Mouse (Mus musculus) small intestine, adult 2 months (tissue): ENCODE measurements around the gene Amn1. TPM values are rescaled to one million over a fixed set of nuclear protein-coding genes. Genes with fewer than 3 reads are reported as not detected.

ENCODE experiments used
- H3K27ac ChIP-seq: fragments of 200-500 bp; 2 replicates; pipeline ENCODE4 v1.5.1; 2012; ENCODE audit warnings: low read depth, low read length, control low read depth, inconsistent platforms; ENCODE audit not compliant: insufficient read depth
- H3K27me3 ChIP-seq: fragments of 200-500 bp; 2 replicates; pipeline ENCODE4 v1.6.1; 2012; ENCODE audit warnings: mild to moderate bottlenecking, moderate library complexity, low read length, inconsistent platforms; ENCODE audit not compliant: control insufficient read depth, insufficient read depth
- H3K36me3 ChIP-seq: fragments of 200-500 bp; 2 replicates; pipeline ENCODE4 v1.6.1; 2012; ENCODE audit warnings: mild to moderate bottlenecking, low read length, control low read depth, inconsistent platforms; ENCODE audit not compliant: control insufficient read depth, insufficient read depth
- H3K4me1 ChIP-seq: fragments of 200-500 bp; 2 replicates; pipeline ENCODE4 v1.6.1; 2012; ENCODE audit warnings: low read length, inconsistent platforms, mixed read lengths; ENCODE audit not compliant: control insufficient read depth, insufficient read depth, insufficient read length
- H3K4me3 ChIP-seq: fragments of 200-500 bp; 2 replicates; pipeline ENCODE4 v1.5.1; 2012; ENCODE audit warnings: low read depth, mild to moderate bottlenecking, control low read depth, inconsistent platforms, low read length, moderate library complexity
- CTCF ChIP-seq: fragments of 200-500 bp; IDR thresholded peaks from 2 replicates; pipeline ENCODE4 v1.5.1; 2012; ENCODE audit warnings: low read depth, mild to moderate bottlenecking, control low read depth, inconsistent platforms, low read length, moderate library complexity, mixed read lengths; ENCODE audit not compliant: insufficient replicate concordance, insufficient read length; ENCODE audit errors: extremely low read depth
- POLR2A ChIP-seq: fragments of 200-500 bp; IDR thresholded peaks from 2 replicates; pipeline ENCODE4 v1.6.1; 2012; ENCODE audit warnings: low read depth, mild to moderate bottlenecking, control low read depth, inconsistent platforms, low read length, moderate library complexity
- WGBS: fragments of 180-500 bp; shearing (Covaris S2); methylation state at CpG from one replicate; pipeline ENCODE4 v1.1.7; 2018; 5-methylcytosine and 5-hydroxymethylcytosine counted together
- polyA plus RNA-seq: library from polyadenylated mRNA; depleted of rRNA; stranded (reverse); fragments of >200 nt; gene quantifications from 2 replicates; pipeline ENCODE4 v1.2.3, GENCODE M21; 2012

Amn1 gene
- polyA plus RNA-seq, 1 experiment: 4.0 TPM

DNA sequence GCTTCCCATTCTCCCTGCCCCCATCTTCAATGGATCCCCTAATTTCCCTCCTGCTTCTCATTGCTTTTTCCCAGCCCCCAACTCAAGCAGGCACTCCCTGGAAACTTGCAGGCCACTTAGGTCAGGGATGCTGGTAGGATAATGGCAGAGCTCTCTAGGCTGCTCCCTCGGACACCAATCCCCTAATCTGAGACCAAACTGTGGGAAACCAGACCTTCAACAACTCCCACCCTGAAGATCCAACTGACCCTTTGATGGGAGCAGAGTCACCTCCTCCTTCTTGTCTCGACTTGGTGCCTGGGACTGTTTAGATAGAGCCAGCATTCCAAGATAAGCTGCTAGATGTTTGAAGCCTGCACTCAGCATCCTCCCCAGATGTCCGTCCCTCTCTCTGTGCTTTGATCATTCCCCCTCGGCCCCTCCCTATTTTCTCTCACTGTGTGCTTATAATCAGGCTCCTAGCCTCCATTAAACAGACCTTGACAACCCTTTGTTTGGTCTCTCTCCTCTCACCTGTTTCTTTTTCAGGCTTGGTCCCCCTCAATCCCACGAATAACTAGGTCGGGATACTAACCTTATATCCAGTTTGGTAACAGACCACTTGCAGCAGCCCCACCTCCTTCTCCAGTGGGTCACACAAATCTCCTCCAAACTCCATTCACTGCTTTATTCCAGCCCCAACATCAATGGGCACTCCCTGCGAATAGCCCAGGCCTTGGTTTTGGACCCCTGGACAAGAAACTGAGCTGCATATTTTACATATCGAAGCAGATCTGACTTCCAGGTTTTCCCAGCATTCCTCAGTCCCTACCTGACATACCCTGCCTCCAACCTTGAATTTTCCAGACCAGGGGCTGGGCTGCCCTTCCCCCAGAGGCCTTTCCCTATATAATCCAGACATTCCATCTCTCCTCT is 34.1 kb downstream of the Amn1 start:
- Histone ChIP-seq H3K4me3 (no peak overlapping the region), H3K4me1 (peaks cover 22% of the 10 kb centered on the region), H3K27ac (peak overlapping the region; percentile 84), H3K36me3 (peaks cover 11% of the 10 kb centered on the region), H3K27me3 (no peaks in the 10 kb centered on the region)
- TF ChIP-seq CTCF (no peak), POLR2A (no peak)
- WGBS: 17% methylated on average over 8 of the region's 8 CpGs

DNA sequence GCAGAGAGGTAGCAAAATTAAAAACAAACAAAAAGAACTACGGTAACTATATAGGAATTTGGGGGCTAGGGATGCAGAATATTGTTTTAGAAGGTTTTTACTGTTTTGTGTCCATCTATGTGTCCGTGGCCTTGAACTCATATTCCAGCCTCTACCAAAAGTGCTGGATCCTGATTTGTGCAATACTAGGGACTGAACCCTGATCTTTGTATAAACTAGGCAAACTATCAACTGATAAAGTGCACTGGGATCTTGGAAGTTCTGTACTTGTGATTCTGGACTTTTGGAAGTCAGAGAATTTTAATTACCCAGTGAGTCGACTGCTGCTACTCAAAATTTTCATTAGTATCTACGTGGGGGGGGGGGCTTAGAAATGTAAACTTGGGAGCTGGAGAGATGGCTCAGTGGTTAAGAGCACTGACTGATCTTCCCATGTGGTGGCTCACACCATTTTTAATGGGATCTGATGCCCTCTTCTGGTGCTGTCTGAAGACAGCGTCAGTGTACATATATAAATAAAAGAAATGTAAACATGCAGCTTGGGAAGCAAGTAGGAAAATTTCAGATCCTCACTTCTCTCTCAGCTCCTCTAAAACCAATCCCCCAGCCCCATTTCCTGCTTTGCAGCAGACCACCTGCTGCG is 34.9 kb downstream of the Amn1 start:
- WGBS: 29% methylated on average over 6 of the region's 6 CpGs
- Histone ChIP-seq H3K27ac (peak overlapping the region; percentile 84), H3K4me3 (no peak overlapping the region), H3K36me3 (peaks cover 9% of the 10 kb centered on the region), H3K27me3 (no peaks in the 10 kb centered on the region), H3K4me1 (peaks cover 25% of the 10 kb centered on the region)
- TF ChIP-seq CTCF (no peak), POLR2A (no peak)

DNA sequence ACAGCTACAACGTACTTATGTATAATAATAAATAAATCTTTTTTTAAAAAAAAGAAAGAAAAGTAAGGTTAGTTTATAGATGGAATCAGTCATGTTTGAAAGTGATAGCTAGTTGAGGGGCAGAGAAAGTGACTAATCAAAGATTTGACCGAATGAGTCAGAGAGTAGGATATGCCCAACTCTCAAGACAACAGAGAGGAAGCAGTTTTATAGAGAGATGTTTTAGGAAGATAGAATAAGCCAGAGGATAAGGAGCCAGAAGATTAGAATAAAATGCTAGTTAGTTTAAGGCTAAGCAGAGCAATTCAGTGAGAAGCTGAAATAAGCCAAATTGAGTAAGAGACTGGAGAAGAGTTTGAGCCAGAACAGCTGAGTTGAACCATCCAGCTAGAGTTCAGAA is 36.4 kb downstream of the Amn1 start:
- peaks cover 25% of the 10 kb centered on the region for H3K4me1 ChIP-seq
- no peaks in the 10 kb centered on the region for H3K27me3 ChIP-seq
- no peak overlapping the region for H3K27ac ChIP-seq
- H3K36me3 ChIP-seq: peaks cover 9% of the 10 kb centered on the region
- no peak overlapping the region for H3K4me3 ChIP-seq
- TF ChIP-seq CTCF (no peak), POLR2A (no peak)
- 86% methylated on average over 2 of the region's 2 CpGs for WGBS

DNA sequence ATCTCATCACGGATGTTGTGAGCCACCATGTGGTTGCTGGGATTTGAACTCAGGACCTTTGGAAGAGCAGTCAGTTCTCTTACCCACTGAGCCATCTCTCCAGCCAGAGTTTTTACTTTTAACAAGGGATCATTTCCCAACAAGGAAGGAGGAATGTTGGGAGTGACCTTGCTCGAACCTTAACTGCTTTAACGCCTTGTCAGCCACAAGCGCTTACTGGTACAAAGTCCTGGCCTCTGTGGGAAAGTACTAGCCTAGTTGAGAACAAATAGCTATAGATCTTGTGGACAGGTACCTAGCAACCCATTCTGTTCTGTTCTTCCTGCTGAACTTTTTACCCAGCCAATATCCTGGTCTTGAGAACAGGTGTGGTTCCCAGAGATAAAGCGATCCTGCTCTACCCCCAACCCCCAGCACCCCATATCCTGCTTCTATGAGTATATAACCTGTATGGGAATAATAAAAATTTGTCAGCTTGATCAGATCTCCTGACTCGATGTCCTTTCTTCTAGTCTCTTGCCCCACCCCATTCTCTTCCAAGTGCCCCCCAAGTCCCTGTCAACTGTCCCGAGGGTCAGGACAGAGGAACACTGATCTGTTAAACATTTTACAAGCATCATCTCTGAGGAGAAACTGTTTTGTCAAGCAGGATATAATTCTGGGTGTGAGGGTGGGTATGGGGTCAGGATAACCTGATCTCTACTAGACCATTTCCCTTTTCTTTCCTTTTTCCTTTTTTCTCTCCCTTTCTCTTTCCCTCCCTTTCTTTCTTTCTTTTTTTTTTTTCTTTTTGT is 39.9 kb downstream of the Amn1 start:
- H3K4me3 ChIP-seq: no peak overlapping the region
- TF ChIP-seq POLR2A (no peak), CTCF (no peak)

DNA sequence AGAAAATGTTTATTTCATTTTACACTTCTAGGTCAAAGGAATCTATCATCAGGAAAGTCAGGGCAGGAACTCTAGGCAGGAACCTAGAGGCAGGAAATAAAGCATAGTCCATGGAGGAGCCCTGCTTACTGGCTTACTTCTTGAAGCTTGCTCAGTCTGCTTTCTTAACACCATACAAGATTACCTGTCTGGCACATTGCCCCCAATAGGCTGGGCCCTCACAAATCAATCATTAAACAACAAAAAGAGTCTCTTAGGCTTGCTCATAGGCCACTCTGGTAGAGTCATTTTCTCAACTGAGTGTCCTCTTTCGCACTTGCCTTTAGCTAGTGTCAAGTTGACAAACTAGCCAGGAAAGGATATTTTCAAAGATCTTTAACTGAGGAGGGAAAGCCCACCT is 43.4 kb downstream of the Amn1 start:
- peaks cover 14% of the 10 kb centered on the region for H3K36me3 ChIP-seq
- H3K4me1 ChIP-seq: peaks cover 8% of the 10 kb centered on the region; the same call in 1 of the 2 replicates
- H3K4me3 ChIP-seq: no peak overlapping the region
- 74% methylated on average over 1 of the region's 1 CpGs for WGBS
- no peaks in the 10 kb centered on the region for H3K27me3 ChIP-seq
- peak overlapping the region; percentile 53 for H3K27ac ChIP-seq
- TF ChIP-seq CTCF: no peak
- TF ChIP-seq POLR2A: no peak

More for the DNA sequence above, 39.9 kb downstream of the Amn1 start:
- peak overlapping the region; percentile 100 for H3K27ac ChIP-seq
- WGBS: 27% methylated on average over 7 of the region's 7 CpGs
- H3K4me1 ChIP-seq: peaks cover 8% of the 10 kb centered on the region
- no peaks in the 10 kb centered on the region for H3K27me3 ChIP-seq
- peaks cover 18% of the 10 kb centered on the region for H3K36me3 ChIP-seq

DNA sequence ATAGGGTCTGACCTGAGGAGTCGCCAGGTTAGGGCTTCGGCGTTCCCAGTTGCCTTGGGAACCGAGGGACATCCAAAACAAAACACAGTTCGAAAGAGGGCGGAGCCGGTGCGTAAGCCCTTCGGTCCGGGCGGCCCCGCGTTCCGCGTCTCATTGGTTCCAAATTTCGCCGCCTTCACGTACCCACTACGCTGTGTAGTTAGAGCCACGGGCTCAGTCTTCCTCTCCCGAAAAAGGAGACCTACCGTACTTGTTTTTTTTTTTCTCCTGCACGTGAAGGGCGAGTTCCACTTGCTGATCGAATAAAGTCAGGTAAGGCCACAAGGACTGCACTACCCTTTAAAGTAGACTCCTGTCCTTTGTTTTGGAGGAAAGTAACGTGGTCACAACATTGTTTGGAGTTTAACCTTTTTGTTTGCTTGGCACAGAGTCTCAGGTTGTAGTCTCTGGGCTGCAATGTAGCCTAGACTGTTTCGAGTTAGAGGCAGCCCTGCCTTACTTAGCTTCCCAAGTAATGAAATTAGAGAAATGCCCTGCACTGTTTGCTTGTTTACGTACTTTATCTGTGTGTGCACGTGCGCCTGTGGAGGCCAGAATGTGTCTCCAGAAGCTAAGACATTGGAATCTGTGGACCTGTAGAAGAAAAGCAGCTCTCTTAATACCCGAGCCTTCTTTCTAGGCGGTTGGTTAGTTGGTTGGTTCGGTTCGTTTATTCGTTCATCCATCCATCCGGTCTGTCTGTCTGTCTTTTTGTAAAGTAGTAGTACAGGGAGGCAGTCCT is 46.9 kb downstream of the Amn1 start:
- 2% methylated on average over 36 of the region's 36 CpGs for WGBS
- 0 out of 2 replicates have a peak, but pooled peaks cover 2% of the 10 kb centered on the region for H3K4me1 ChIP-seq
- peak overlapping the region; percentile 59 for H3K4me3 ChIP-seq
- TF ChIP-seq POLR2A: peak; percentile 57; the same call in 1 of the 2 replicates
- no peak for TF ChIP-seq CTCF
- peaks cover 11% of the 10 kb centered on the region for H3K36me3 ChIP-seq
- no peaks in the 10 kb centered on the region for H3K27me3 ChIP-seq
- peak overlapping the region; percentile 91 for H3K27ac ChIP-seq

DNA sequence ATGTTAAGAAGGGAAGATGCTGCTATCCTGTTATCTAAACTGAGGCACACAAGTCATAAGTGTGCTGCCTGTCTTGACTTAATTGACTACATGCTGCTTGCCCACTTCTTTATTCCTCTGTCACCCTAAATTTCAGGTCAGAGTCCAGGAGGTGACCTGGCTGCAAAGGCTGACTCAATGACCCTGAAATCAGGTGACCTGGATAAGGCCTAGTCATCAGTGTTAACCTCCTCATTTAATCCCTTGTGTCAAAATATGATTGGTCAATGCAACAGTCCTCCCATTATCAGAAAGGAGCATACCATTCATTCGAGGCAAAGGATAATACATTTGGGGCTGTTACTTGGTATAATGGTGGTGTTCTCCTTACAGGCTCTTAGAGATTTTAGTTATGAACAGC is 49.0 kb downstream of the Amn1 start, which contains the start of gene Etfbkmt:
Gene Etfbkmt, plus strand, starts transcription at position 379 of the 400 bp plus-strand sequence.
- Histone ChIP-seq H3K27me3 (no peaks in the 10 kb centered on the region), H3K27ac (peak within 1 kb of the TSS; percentile 80), H3K36me3 (peaks cover 6% of the 10 kb centered on the region), H3K4me3 (no peak within 1 kb of the TSS), H3K4me1 (peaks cover 7% of the 10 kb centered on the region; the same call in 1 of the 2 replicates)
- TF ChIP-seq CTCF: no peak
- no peak for TF ChIP-seq POLR2A
- 68% methylated on average over 1 of the region's 1 CpGs for WGBS
